Mouse (Mus musculus): ENCODE data around the gene Arid4a. TPM values are rescaled to one million over a fixed set of nuclear protein-coding genes. Genes with fewer than 3 reads are reported as not detected.

The Arid4a gene
- polyA plus RNA-seq, 1 experiment from 2014 or later, result 42.9 TPM

- peaks cover 22% of the 10 kb centered on the region; the same call in 1 of the 2 replicates for H3K36me3 ChIP-seq (ENCODE audit: insufficient read depth, low read length)
- H3K4me2 ChIP-seq (replicated peaks; ENCODE audit: low read depth, low read length), result no peak overlapping the region
- H3K27me3 ChIP-seq (replicated peaks; ENCODE audit: insufficient read depth, low read length), result no peaks in the 10 kb centered on the region
- ATAC-seq (no peak), DNase-seq (ENCODE audit: low spot score) (peak; percentile 61)
- H3K9me3 ChIP-seq (ENCODE audit: low read length), result no peaks in the 10 kb centered on the region
- H3K4me3 ChIP-seq (ENCODE audit: low read depth, low read length), result no peak overlapping the region
- no peak for TF ChIP-seq CTCF (IDR thresholded peaks at IDR 0.05)
- no peak for TF ChIP-seq EP300 (IDR thresholded peaks at IDR 0.05)
- no peak overlapping the region for H3K9ac ChIP-seq (replicated peaks; ENCODE audit: low read depth)
- peaks cover 3% of the 10 kb centered on the region; the same call in 1 of the 2 replicates for H3K4me1 ChIP-seq (ENCODE audit: insufficient read depth, low read depth, low read length)
- no peak overlapping the region for H3K27ac ChIP-seq (ENCODE audit: low read length)
- 91% methylated on average over 12 of the region's 12 CpGs for WGBS
Measured at GRCm38 (mm10) chr12:71036729-71037404, 21.1 kb downstream of the Arid4a start.

- Histone ChIP-seq H3K4me2 (replicated peaks; ENCODE audit: low read depth, low read length) (no peak overlapping the region), H3K9ac (replicated peaks; ENCODE audit: low read depth) (no peak overlapping the region), H3K4me3 (ENCODE audit: low read depth, low read length) (no peak overlapping the region), H3K4me1 (ENCODE audit: insufficient read depth, low read depth, low read length) (peaks cover 3% of the 10 kb centered on the region; the same call in 1 of the 2 replicates), H3K27ac (ENCODE audit: low read length) (peak overlapping the region; percentile 11; the same call in 1 of the 2 replicates), H3K9me3 (ENCODE audit: low read length) (no peaks in the 10 kb centered on the region), H3K27me3 (replicated peaks; ENCODE audit: insufficient read depth, low read length) (no peaks in the 10 kb centered on the region), H3K36me3 (ENCODE audit: insufficient read depth, low read length) (peaks cover 29% of the 10 kb centered on the region; the same call in 1 of the 2 replicates)
- TF ChIP-seq CTCF (IDR thresholded peaks at IDR 0.05) (no peak), EP300 (IDR thresholded peaks at IDR 0.05) (no peak)
- 73% methylated on average over 7 of the region's 7 CpGs for WGBS
- peak; percentile 52 for DNase-seq (ENCODE audit: low spot score)
- ATAC-seq, result peak; percentile 52
Measured at GRCm38 (mm10) chr12:71040462-71040861, 24.7 kb downstream of the Arid4a start.

GRCm38 (mm10) chr12:71042451-71042850 is 26.7 kb downstream of the Arid4a start:
- no peak for DNase-seq (ENCODE audit: low spot score)
- 100% methylated on average over 1 of the region's 1 CpGs for WGBS
- Histone ChIP-seq H3K4me3 (ENCODE audit: low read depth, low read length) (no peak overlapping the region), H3K27ac (ENCODE audit: low read length) (no peak overlapping the region), H3K4me2 (replicated peaks; ENCODE audit: low read depth, low read length) (no peak overlapping the region), H3K27me3 (replicated peaks; ENCODE audit: insufficient read depth, low read length) (no peaks in the 10 kb centered on the region), H3K4me1 (ENCODE audit: insufficient read depth, low read depth, low read length) (peaks cover 3% of the 10 kb centered on the region; the same call in 1 of the 2 replicates), H3K9ac (replicated peaks; ENCODE audit: low read depth) (no peak overlapping the region), H3K36me3 (ENCODE audit: insufficient read depth, low read length) (peaks cover 33% of the 10 kb centered on the region), H3K9me3 (ENCODE audit: low read length) (no peaks in the 10 kb centered on the region)
- ATAC-seq, result no peak
- no peak for TF ChIP-seq CTCF (IDR thresholded peaks at IDR 0.05)
- TF ChIP-seq EP300 (IDR thresholded peaks at IDR 0.05), result no peak

- Histone ChIP-seq H3K27me3 (replicated peaks; ENCODE audit: insufficient read depth, low read length) (no peaks in the 10 kb centered on the region), H3K4me1 (ENCODE audit: insufficient read depth, low read depth, low read length) (peaks cover 3% of the 10 kb centered on the region; the same call in 1 of the 2 replicates), H3K27ac (ENCODE audit: low read length) (no peak overlapping the region), H3K4me3 (ENCODE audit: low read depth, low read length) (no peak overlapping the region), H3K36me3 (ENCODE audit: insufficient read depth, low read length) (peaks cover 28% of the 10 kb centered on the region), H3K9ac (replicated peaks; ENCODE audit: low read depth) (no peak overlapping the region), H3K9me3 (ENCODE audit: low read length) (no peaks in the 10 kb centered on the region), H3K4me2 (replicated peaks; ENCODE audit: low read depth, low read length) (no peak overlapping the region)
- DNase-seq (ENCODE audit: low spot score) (no peak), ATAC-seq (no peak)
- TF ChIP-seq EP300 (IDR thresholded peaks at IDR 0.05), result no peak
- no peak for TF ChIP-seq CTCF (IDR thresholded peaks at IDR 0.05)
- 91% methylated on average over 3 of the region's 3 CpGs for WGBS
Measured at GRCm38 (mm10) chr12:71043571-71043970, 27.8 kb downstream of the Arid4a start.

GRCm38 (mm10) chr12:71044488-71044887 is 28.7 kb downstream of the Arid4a start:
- Histone ChIP-seq H3K9ac (replicated peaks; ENCODE audit: low read depth) (no peak overlapping the region), H3K4me3 (ENCODE audit: low read depth, low read length) (no peak overlapping the region), H3K4me1 (ENCODE audit: insufficient read depth, low read depth, low read length) (peaks cover 3% of the 10 kb centered on the region; the same call in 1 of the 2 replicates), H3K4me2 (replicated peaks; ENCODE audit: low read depth, low read length) (no peak overlapping the region), H3K27me3 (replicated peaks; ENCODE audit: insufficient read depth, low read length) (no peaks in the 10 kb centered on the region), H3K9me3 (ENCODE audit: low read length) (no peaks in the 10 kb centered on the region), H3K36me3 (ENCODE audit: insufficient read depth, low read length) (peaks cover 30% of the 10 kb centered on the region), H3K27ac (ENCODE audit: low read length) (no peak overlapping the region)
- TF ChIP-seq CTCF (IDR thresholded peaks at IDR 0.05), result no peak
- no peak for TF ChIP-seq EP300 (IDR thresholded peaks at IDR 0.05)
- ATAC-seq, result no peak
- no peak for DNase-seq (ENCODE audit: low spot score)
- 85% methylated on average over 2 of the region's 2 CpGs for WGBS

- Histone ChIP-seq H3K4me3 (ENCODE audit: low read depth, low read length) (no peak overlapping the region), H3K27ac (ENCODE audit: low read length) (no peak overlapping the region), H3K27me3 (replicated peaks; ENCODE audit: insufficient read depth, low read length) (no peaks in the 10 kb centered on the region), H3K9ac (replicated peaks; ENCODE audit: low read depth) (no peak overlapping the region), H3K9me3 (ENCODE audit: low read length) (no peaks in the 10 kb centered on the region), H3K4me1 (ENCODE audit: insufficient read depth, low read depth, low read length) (no peaks in the 10 kb centered on the region), H3K36me3 (ENCODE audit: insufficient read depth, low read length) (peaks cover 27% of the 10 kb centered on the region), H3K4me2 (replicated peaks; ENCODE audit: low read depth, low read length) (no peak overlapping the region)
- no peak for DNase-seq (ENCODE audit: low spot score)
- no peak for ATAC-seq
- TF ChIP-seq EP300 (IDR thresholded peaks at IDR 0.05) (no peak), CTCF (IDR thresholded peaks at IDR 0.05) (no peak)
- WGBS, result 96% methylated on average over 4 of the region's 4 CpGs
Measured at GRCm38 (mm10) chr12:71046501-71046900, 30.7 kb downstream of the Arid4a start.

All from lung, postnatal 0 days (tissue).